Mouse (Mus musculus) left cerebral cortex, adult 2 months (tissue): ENCODE measurements around the gene Dag1. TPM values are rescaled to one million over a fixed set of nuclear protein-coding genes. Genes with fewer than 3 reads are reported as not detected.

ENCODE experiments used
- DNase-seq, 2 experiments: peaks; one replicate each; pipeline ENCODE4 v3.0.0; 2021 to 2022; ENCODE audit warnings: low spot score in 2 of 2, mixed read lengths in 1 of 2; ENCODE audit errors: extremely low spot score in 1 of 2
- H3K27ac ChIP-seq: fragments of 200-600 bp; 2 replicates; pipeline ENCODE4 v1.8.1; 2022
- H3K4me3 ChIP-seq: fragments of 200-600 bp; 2 replicates; pipeline ENCODE4 v1.8.1; 2022
- CTCF ChIP-seq: fragments of 200-600 bp; IDR thresholded peaks from 2 replicates; pipeline ENCODE4 v1.8.1; 2022; ENCODE audit warnings: antibody characterized with exemption, mild to moderate bottlenecking, moderate library complexity
- intact Hi-C: fragments of 180-260 bp; cut with DNase I; formaldehyde crosslinking; loops from one replicate; pipeline ENCODE4 v1.15.1; 2025
- total RNA-seq, 2 experiments: library from RNA; stranded (reverse); gene quantifications; 2 replicates each; pipeline ENCODE4 v1.2.3; 2021

The Dag1 gene
- total RNA-seq, 2 experiments from 2014 or later = 77.4 to 77.5 TPM

DNA sequence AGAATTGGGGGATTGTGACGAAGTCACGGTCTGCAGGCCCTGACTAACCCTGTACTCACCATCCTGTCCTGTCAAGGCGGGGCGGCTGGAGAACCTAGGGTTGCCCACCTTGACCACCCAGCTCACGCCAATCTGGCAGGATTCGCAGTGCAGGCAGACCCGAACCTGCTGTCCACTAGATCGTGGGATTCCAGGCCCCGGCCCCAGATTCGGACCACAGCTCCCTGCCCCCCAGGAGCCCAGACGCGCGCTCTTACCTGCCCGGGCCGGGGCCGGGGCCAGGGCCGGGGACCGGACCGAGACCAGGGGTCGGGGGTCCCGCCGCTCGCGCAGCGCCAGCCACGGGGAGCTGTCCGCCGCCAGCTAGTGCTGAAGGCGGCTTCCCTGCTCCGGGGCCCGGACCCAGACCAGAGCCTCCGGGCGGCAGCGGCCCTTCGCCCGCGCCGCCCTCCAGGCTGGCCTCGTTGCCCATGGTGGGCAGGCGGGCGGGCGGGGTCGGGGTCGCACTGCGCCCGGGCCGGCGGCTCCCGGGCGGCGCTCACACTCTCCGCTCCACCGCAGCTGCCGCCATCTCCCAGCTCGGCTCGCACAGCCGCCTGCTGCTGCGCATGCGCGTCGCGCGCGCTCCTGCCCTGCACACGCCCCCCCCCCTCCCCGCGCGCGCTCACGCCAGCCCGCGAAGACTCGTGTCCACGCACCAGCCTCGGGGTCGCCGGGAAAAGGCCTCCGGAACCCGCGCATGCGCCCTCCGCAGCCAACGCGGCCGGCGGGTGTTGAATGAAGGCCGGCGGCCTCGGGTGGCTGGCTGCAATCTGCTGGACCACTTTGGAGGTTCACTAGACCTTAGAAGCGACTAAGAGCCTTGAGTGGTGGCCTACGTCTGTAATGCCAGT lies 73.7 kb downstream of the Dag1 start, which contains the start of gene Bsn:
Bsn (minus strand) TSS at position 598 of the 893 bp plus-strand sequence.
- TF ChIP-seq CTCF = no peak
- DNase-seq = peak; percentile 83 to 85
- intact Hi-C loops = loop anchor here (2.0 kb wide), 1 partner anchor 53 kb away; no protein-coding TSS in a partner anchor
- Histone ChIP-seq H3K4me3 (peak within 1 kb of the TSS; percentile 67), H3K27ac (peak within 1 kb of the TSS; percentile 97)

DNA sequence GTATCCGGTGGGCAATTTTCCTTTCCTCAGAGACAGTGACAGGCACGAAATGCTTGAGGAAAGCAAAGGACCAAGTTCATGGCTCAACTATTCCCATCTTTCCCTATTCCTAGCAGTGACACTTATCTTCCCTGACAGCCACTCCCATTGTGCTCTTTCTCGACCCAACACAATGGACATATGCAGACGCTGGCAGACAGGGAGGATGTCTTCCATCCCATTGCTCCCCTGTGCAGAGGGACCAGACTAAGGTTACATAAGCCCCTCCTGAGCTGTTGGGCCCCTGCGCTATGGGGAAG lies 74.3 kb downstream of the Dag1 start:
- no peak for TF ChIP-seq CTCF
- no peak for DNase-seq
- intact Hi-C loops = loop anchor here (2.0 kb wide), 1 partner anchor 53 kb away; no protein-coding TSS in a partner anchor
- peak overlapping the region; percentile 97 for H3K27ac ChIP-seq
- H3K4me3 ChIP-seq = peak overlapping the region; percentile 67

DNA sequence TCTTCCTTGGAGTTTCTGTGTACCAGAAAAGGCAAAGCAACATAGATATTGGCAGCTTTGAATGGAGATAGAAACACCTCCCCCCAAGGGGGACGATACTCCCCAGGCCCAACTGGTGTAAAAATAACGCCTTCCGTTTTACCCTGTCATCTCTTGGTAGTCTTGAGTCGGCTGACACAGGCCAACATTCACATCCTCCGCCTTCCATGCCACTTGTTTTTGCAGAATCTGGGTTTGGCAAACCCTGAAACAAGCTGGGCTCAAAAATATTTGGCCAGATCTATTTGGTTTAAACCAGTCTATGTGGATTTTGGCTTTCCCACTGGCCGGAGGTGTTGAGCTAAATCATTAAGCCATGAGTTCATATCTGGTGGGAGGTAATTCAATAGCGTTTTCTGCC lies 74.7 kb downstream of the Dag1 start:
- intact Hi-C loops = loop anchor here (2.0 kb wide), 1 partner anchor 52 kb away; no protein-coding TSS in a partner anchor
- no peak for TF ChIP-seq CTCF
- Histone ChIP-seq H3K4me3 (peak overlapping the region; percentile 67), H3K27ac (peak overlapping the region; percentile 97)
- no peak for DNase-seq

DNA sequence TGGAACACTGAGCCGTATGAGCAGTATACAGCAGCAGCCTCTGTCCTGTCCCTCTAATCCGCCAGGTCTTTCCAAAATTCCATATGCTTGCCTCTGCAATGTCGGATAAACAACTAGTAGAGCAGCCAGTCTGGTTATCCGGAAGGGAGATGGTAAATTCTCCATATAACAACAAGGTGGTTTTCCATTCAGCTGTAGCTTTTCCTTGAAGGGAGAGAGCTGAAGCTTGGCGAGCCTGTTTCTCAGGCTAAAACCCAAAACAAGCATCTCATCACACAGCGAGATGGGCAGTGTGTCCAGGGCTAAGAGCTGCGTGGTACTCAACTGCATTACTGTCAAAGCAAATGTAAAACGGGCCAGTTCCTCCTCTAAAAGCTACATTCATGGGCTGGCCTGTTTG lies 75.2 kb downstream of the Dag1 start:
- no peak for DNase-seq
- intact Hi-C loops = loop anchor here (2.0 kb wide), 1 partner anchor 52 kb away; no protein-coding TSS in a partner anchor
- Histone ChIP-seq H3K4me3 (peak overlapping the region; percentile 67), H3K27ac (peak overlapping the region; percentile 97)
- no peak for TF ChIP-seq CTCF

DNA sequence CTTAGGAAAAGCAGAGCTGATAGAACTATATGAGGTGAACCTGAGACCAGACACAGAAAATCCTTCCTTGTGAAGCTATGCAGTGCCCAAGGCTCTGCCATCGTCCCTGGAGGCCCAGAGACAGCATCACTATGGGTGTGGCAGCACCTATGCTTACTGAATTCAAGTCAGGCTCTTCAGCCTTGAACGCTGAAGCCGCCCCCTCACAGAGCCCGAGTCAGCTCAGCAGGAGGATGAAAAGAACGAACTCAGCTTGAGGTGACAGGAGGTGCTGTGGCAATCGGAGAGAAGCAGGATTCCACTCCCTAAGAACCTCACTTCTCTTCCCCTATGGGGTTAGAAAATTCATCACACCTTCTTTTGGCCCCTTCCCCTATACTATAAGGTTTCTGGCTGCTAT lies 76.1 kb downstream of the Dag1 start:
- peak overlapping the region; percentile 97 for H3K27ac ChIP-seq
- DNase-seq = peak in 1 of 2 experiments; percentile 60

DNA sequence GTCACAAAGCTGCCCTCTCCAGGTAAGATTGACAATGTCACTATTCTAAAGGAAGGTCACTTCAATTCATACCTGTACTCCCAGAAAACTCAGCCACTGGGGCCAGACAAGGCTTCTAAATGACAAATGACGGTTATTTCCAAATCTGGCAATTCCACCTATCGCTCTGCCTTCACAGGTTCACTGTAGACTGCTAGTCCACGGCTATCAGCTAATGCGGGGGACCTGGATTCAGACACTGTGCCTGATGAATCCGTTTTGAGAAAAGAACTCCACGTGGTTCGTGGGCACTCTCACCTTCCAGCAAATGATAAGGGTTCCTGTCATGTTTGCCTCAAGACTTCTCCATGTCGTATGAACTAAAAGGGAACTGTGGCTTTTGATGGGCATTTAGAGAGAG lies 78.0 kb downstream of the Dag1 start:
- peak overlapping the region; percentile 97 for H3K27ac ChIP-seq
- no peak for DNase-seq
- H3K4me3 ChIP-seq = peak overlapping the region; percentile 11; the same call in 1 of the 2 replicates
- intact Hi-C loops = no loop called here
- no peak for TF ChIP-seq CTCF

More for the DNA sequence above, 76.1 kb downstream of the Dag1 start:
- intact Hi-C loops = loop anchor here (2.0 kb wide), 1 partner anchor 51 kb away; no protein-coding TSS in a partner anchor
- no peak for TF ChIP-seq CTCF
- H3K4me3 ChIP-seq = peak overlapping the region; percentile 67

DNA sequence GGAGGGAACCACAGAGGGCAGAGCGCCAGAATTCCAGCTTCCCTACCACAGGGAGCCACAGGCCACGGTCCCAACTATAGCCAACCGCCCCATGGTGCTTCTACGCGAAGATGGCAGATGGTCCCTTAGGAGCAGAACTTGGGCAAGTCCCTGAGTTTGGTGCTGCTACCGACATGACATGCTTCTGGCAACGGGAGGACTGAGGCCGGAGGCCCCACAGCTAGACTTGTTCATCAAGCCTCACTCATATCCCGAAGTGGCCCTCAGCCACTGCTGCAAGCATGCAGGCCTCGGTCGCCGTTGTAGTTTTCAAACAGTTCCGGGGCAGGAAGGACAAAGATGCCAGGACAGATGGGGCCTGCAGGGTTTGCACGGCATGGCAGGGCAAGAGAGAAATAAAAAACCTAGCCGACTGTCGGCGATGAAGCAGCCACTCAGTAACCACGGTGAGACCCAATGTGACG lies 80.2 kb downstream of the Dag1 start:
- intact Hi-C loops = no loop called here
- TF ChIP-seq CTCF = no peak
- H3K4me3 ChIP-seq = peak overlapping the region; percentile 34
- H3K27ac ChIP-seq = peak overlapping the region; percentile 37; the same call in 1 of the 2 replicates
- DNase-seq = no peak

DNA sequence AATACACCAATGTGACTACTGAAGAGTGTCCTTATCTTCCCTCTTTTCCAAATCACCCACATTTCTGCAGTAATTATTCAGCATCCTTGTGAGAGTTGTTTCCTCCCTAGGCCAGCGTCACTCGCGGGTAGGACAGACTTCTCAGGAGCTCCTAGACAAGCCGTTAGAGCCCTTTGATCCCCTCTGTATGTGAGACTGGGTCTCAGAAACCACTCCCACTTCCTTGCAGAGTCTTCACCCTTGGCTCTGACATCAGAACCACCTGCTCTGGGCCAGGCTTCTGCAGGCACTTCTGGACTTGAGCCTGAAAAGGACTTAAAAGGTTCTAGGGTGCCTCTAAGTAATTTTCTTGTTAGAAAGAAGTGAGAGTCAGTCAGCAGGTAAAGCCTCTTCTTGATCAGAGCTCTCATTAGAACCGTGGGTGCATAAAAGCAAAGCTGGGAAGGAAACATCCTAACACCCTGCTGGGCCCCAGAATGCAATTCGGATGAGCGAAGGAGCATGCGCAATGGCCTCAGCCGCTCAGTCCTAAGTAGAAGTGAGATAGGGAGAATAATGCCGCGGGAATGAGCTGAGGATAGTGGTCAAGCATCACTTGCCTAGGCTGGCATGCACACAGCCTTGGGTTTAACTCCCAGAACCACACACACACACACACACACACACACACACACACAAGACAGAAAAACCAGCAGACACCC lies 80.8 kb downstream of the Dag1 start:
- Histone ChIP-seq H3K4me3 (no peak overlapping the region), H3K27ac (0 out of 2 replicates have a peak overlapping the region, but pooled peaks have one; percentile 21)
- no peak for DNase-seq
- intact Hi-C loops = no loop called here
- TF ChIP-seq CTCF = no peak

DNA sequence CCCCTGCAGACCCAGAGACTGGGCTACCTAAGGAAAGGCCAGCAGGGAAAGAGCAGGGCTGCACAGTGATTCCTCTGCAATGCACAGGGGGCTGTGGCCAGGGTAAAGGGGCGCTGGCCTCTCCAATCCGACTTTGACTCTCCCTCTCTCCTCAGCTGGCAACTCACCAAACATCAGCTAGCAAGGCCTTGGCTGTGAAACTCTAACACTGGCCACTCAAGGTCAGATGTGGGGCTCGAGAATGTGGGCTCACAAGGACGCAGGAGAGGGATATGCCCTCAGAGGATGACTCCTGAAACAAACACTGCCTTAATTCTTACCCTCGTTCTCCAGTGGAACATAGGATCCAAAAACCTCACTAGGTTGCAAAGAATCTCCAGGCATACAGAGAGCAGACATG lies 85.4 kb downstream of the Dag1 start:
- no peak for TF ChIP-seq CTCF
- Histone ChIP-seq H3K27ac (peak overlapping the region; percentile 44; the same call in 1 of the 2 replicates), H3K4me3 (no peak overlapping the region)
- no peak for DNase-seq
- intact Hi-C loops = no loop called here

DNA sequence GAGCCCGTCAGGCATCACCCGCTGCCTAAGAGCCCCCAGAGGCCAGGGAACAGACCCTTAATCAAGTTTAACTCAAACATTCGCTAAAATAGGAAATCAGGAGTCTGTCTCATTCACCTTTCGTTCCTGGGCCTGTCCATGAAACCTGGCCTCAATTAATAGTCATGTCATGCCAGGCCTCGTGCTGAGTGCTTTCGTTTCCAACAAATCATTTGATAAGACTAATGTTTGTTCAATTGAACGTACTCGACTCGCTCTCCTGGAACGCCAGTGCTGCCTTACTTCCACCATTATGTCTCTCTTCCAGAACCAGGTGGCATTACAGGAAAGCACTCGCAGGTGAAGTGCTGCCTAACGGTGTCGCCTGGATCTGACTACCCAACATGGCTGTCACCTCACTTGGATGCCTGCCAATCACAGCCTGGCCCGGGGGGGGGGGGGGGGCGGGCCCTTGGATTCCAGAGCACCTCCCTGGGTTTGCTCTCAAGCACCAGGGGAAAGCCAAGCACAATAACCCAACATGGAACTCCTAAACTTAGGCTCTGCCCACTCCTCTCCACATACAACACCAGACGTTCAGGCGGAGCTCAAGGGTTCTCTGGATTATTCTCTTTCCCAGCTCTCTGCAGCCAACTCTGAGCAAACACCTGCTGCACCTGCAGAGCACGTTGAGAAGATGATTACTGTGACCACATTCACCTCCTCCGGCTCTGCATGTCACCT lies 88.5 kb downstream of the Dag1 start:
- peak overlapping the region; percentile 61 for H3K27ac ChIP-seq
- DNase-seq = no peak
- no peak for TF ChIP-seq CTCF
- no peak overlapping the region for H3K4me3 ChIP-seq
- intact Hi-C loops = no loop called here

DNA sequence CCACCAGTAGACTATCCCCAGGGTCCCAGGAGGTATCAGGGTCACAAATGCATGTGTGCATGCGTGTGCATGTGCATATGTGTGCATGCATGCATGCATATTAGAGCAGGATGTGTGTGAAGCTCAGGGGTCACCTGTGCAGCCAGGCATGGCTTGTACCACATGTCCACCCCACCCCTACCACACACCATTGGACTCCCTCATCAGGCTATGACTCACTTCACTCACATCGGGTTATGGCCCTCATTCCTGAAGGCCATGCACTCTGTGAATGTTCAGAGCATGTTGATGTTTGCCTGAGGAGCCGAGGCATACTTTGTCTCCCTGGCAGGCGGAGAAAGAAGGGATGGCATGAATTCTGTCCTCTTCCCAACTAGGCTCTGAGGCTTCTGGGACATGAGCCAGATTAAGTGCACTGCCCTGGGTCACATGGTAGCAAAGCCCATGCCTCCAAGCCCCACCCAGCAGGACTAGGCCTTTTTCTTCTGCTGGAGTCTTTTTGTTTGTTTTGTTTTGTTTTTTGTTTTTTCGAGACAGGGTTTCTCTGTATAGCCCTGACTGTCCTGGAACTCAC lies 90.9 kb downstream of the Dag1 start:
- no peak overlapping the region for H3K4me3 ChIP-seq
- H3K27ac ChIP-seq = no peak overlapping the region; the same call in 1 of the 2 replicates
- no peak for TF ChIP-seq CTCF
- DNase-seq = no peak
- intact Hi-C loops = loop anchor here (5.0 kb wide), 1 partner anchor 36 kb away; no protein-coding TSS in a partner anchor
